Mouse (Mus musculus): Measurements from ENCODE around the gene 3110009E18Rik. TPM values are rescaled to one million over a fixed set of nuclear protein-coding genes. Genes with fewer than 3 reads are reported as not detected.

3110009E18Rik gene
- total and polyA plus RNA-seq, 2 experiments from 2014 or later: 2.3 to 16.7 TPM

DNA sequence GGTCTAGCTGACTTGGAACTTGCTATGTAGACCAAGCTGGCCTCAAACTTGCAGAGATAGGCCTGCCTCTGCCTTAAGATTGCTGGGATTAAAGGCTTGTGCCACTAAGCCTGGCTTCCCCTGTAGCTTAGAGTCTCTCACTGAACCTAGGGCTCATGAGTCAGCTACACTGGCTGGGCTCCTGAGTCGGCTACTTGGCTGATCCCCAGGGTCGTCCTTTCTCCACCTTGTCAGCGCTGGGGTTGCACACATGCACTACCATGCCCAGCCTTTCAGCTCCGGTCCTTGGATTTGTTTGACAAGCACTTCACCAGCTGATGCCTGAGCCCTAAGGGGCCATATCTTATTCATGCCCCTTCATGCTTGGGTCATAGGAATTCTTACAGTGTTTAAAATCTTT is 47.0 kb downstream of the 3110009E18Rik start:
- no peaks in the 10 kb centered on the region for H3K36me3 ChIP-seq (ENCODE audit: insufficient read depth)
- no peak for DNase-seq
- no peak for ATAC-seq
- H3K4me1 ChIP-seq (ENCODE audit: insufficient read depth): no peaks in the 10 kb centered on the region
- no peak for TF ChIP-seq CTCF (IDR thresholded peaks at IDR 0.05; ENCODE audit: low read depth)
- no peak overlapping the region for H3K4me3 ChIP-seq (ENCODE audit: low read depth, low read length)
- no peaks in the 10 kb centered on the region for H3K27me3 ChIP-seq (ENCODE audit: insufficient read depth, low read length)
- H3K9ac ChIP-seq: no peak overlapping the region
- WGBS: 72% methylated on average over 4 of the region's 4 CpGs
- H3K4me2 ChIP-seq (ENCODE audit: low read depth): no peak overlapping the region
- H3K9me3 ChIP-seq (ENCODE audit: low read length): no peaks in the 10 kb centered on the region
- no peak overlapping the region for H3K27ac ChIP-seq (ENCODE audit: low read depth, low read length)

DNA sequence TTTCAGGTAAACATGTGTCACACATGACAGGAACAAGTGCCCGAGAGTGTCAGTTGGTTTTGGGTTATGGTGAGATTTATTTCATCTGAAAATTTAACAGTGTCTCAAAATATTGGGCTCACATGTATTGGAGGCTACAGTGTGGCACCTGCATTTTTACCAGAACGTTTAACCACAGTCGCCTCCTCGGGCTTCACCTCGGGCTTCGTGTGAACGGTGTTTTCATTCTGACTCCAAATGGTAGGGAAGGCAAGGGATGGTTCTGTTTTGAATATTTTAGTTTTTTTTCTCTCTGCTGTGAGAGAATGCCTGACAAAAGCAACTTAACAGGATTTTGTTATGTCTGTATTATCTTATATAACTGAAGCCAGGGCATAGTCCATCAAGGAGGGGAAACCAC is 47.7 kb downstream of the 3110009E18Rik start:
- no peaks in the 10 kb centered on the region for H3K36me3 ChIP-seq (ENCODE audit: insufficient read depth)
- H3K4me3 ChIP-seq (ENCODE audit: low read depth, low read length): no peak overlapping the region
- ATAC-seq (no peak), DNase-seq (no peak)
- no peaks in the 10 kb centered on the region for H3K4me1 ChIP-seq (ENCODE audit: insufficient read depth)
- no peak overlapping the region for H3K4me2 ChIP-seq (ENCODE audit: low read depth)
- H3K27me3 ChIP-seq (ENCODE audit: insufficient read depth, low read length): no peaks in the 10 kb centered on the region
- H3K27ac ChIP-seq (ENCODE audit: low read depth, low read length): no peak overlapping the region
- H3K9ac ChIP-seq: no peak overlapping the region
- H3K9me3 ChIP-seq (ENCODE audit: low read length): no peaks in the 10 kb centered on the region
- 96% methylated on average over 7 of the region's 7 CpGs for whole genome bisulfite sequencing
- no peak for TF ChIP-seq CTCF (IDR thresholded peaks at IDR 0.05; ENCODE audit: low read depth)

DNA sequence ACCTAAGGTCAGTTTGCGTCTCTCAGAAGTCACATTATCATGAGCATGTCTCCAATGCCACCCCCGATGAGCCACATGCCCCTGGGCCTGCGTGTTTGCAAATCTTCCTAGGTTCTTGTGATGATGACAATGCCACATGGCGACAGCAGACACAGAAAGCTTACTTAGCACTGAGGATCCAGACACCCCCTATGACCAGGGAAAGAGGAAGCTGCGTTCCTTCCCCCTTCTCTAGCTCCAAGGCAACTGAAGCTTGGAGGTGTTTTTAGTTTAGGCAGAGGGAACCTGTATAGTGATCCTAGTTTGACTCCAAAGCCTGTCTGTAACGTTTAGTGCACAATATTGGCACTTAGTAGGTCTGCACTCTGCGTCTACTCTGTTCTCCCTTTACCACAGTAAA is 49.3 kb downstream of the 3110009E18Rik start:
- Histone ChIP-seq H3K9ac (no peak overlapping the region), H3K4me2 (ENCODE audit: low read depth) (no peak overlapping the region), H3K9me3 (ENCODE audit: low read length) (no peaks in the 10 kb centered on the region), H3K36me3 (ENCODE audit: insufficient read depth) (no peaks in the 10 kb centered on the region), H3K4me1 (ENCODE audit: insufficient read depth) (no peaks in the 10 kb centered on the region), H3K27ac (ENCODE audit: low read depth, low read length) (no peak overlapping the region), H3K4me3 (ENCODE audit: low read depth, low read length) (no peak overlapping the region), H3K27me3 (ENCODE audit: insufficient read depth, low read length) (no peaks in the 10 kb centered on the region)
- 89% methylated on average over 7 of the region's 7 CpGs for WGBS
- DNase-seq: no peak
- ATAC-seq: no peak
- TF ChIP-seq CTCF (IDR thresholded peaks at IDR 0.05; ENCODE audit: low read depth): no peak

DNA sequence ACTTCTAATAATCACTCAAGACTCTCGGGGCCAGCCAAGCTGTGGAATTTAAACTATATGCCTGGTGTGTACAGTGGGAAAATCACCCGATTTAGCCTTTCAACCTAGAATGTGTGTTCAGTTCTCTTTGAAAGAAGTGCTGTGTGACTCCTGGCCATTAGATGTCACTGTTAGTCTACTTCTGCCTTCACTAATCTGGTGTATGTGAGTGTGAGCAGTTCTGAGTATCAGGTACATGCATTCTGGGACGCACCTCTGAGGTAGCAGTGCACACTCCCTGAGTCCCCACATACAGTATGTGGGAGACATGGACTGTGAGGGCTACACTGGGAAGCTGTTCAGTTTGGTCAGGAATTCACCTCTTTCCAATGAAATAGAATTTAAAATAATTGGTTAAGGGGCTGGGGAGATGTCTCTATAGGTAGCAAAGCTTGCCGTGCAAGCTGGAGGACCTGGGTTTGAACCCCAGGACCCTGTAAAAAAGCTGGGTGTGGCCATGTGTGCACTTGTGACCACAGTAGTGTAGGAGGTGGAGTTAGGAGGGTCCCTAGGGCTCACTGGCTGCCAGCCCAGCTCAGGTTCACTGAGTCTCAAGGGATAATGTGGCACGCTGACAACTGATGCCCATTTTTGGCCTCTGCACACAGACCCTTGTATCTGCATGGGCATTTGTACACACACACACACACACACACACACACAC is 51.0 kb downstream of the 3110009E18Rik start:
- peak; percentile 87 for TF ChIP-seq CTCF (IDR thresholded peaks at IDR 0.05; ENCODE audit: low read depth)
- H3K27me3 ChIP-seq (ENCODE audit: insufficient read depth, low read length): no peaks in the 10 kb centered on the region
- no peaks in the 10 kb centered on the region for H3K36me3 ChIP-seq (ENCODE audit: insufficient read depth)
- no peak overlapping the region for H3K4me2 ChIP-seq (ENCODE audit: low read depth)
- no peaks in the 10 kb centered on the region for H3K9me3 ChIP-seq (ENCODE audit: low read length)
- H3K27ac ChIP-seq (ENCODE audit: low read depth, low read length): no peak overlapping the region
- H3K4me1 ChIP-seq (ENCODE audit: insufficient read depth): no peaks in the 10 kb centered on the region
- WGBS: 51% methylated on average over 5 of the region's 5 CpGs
- DNase-seq (peak; percentile 61), ATAC-seq (peak; percentile 86)
- H3K4me3 ChIP-seq (ENCODE audit: low read depth, low read length): no peak overlapping the region
- H3K9ac ChIP-seq: no peak overlapping the region

DNA sequence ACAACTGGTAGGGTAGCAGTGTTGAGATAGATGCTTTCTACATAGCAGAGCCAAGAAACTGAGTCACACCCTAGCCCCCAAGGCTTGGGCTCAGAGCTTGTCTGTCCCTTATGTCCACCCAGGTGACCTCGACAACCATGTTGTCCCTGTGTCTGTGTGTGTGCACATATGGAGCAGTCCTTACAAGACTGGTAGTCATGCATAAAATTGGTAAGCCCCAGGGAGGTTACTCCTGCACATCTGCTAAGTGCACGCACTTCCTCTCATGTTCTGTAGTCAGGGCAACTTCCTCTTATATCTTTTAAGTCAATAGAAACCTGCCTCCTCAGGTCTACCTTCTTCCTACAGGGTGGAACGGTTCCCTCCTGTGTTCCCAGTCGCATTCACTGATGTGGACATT is 54.0 kb downstream of the 3110009E18Rik start:
- H3K4me2 ChIP-seq (ENCODE audit: low read depth): no peak overlapping the region
- no peak overlapping the region for H3K4me3 ChIP-seq (ENCODE audit: low read depth, low read length)
- WGBS: 83% methylated on average over 4 of the region's 4 CpGs
- TF ChIP-seq CTCF (IDR thresholded peaks at IDR 0.05; ENCODE audit: low read depth): no peak
- no peaks in the 10 kb centered on the region for H3K36me3 ChIP-seq (ENCODE audit: insufficient read depth)
- DNase-seq: no peak
- no peak overlapping the region for H3K27ac ChIP-seq (ENCODE audit: low read depth, low read length)
- no peaks in the 10 kb centered on the region for H3K4me1 ChIP-seq (ENCODE audit: insufficient read depth)
- H3K9ac ChIP-seq: no peak overlapping the region
- no peaks in the 10 kb centered on the region for H3K27me3 ChIP-seq (ENCODE audit: insufficient read depth, low read length)
- H3K9me3 ChIP-seq (ENCODE audit: low read length): no peaks in the 10 kb centered on the region
- no peak for ATAC-seq

DNA sequence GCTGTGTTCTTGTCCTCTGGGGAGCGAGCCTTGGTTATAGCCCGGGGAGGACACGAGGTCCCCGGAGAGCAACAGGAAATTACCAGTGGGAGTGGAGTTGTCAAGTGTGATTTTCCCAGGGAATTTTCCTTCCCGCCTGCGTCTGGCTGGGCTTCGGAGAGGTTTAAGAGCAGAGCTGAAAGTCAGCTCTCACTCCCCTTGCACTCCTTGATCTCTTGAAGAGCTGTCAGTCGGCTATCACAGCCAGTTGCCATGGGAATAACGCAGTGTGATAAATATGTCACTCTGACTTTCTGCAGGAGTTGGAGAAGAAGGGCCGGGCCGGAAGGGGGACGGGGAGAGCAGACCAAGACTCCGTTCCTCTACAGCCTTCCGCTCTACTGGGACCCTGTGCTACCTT is 55.3 kb downstream of the 3110009E18Rik start:
- ATAC-seq (peak; percentile 42), DNase-seq (no peak)
- WGBS: 55% methylated on average over 14 of the region's 14 CpGs
- no peak overlapping the region for H3K27ac ChIP-seq (ENCODE audit: low read depth, low read length)
- no peaks in the 10 kb centered on the region for H3K27me3 ChIP-seq (ENCODE audit: insufficient read depth, low read length)
- H3K9me3 ChIP-seq (ENCODE audit: low read length): no peaks in the 10 kb centered on the region
- no peak overlapping the region for H3K4me3 ChIP-seq (ENCODE audit: low read depth, low read length)
- H3K4me1 ChIP-seq (ENCODE audit: insufficient read depth): no peaks in the 10 kb centered on the region
- no peak overlapping the region for H3K4me2 ChIP-seq (ENCODE audit: low read depth)
- no peak for TF ChIP-seq CTCF (IDR thresholded peaks at IDR 0.05; ENCODE audit: low read depth)
- H3K9ac ChIP-seq: no peak overlapping the region
- no peaks in the 10 kb centered on the region for H3K36me3 ChIP-seq (ENCODE audit: insufficient read depth)

DNA sequence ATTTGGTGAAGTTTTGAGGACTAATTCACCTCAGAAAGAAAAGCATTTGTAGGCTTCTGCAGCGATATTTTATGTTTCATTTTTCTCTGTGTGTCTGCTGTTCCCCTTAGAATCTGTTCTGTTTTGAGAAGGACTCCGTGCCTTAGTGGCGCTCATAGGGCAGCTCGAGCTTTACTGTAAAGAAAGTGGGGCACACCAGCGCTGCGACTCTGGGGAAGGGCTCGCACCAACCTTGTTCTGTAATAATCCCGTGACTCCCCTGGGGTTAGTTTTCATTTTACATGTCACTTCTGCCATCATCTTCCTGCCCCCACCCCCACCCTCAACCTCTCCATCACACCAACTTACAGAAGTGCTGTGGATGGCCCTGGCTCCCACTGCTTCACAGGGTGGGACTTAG is 56.2 kb downstream of the 3110009E18Rik start:
- DNase-seq (no peak), ATAC-seq (no peak)
- Histone ChIP-seq H3K9ac (no peak overlapping the region), H3K9me3 (ENCODE audit: low read length) (no peaks in the 10 kb centered on the region), H3K4me2 (ENCODE audit: low read depth) (no peak overlapping the region), H3K27ac (ENCODE audit: low read depth, low read length) (no peak overlapping the region), H3K36me3 (ENCODE audit: insufficient read depth) (no peaks in the 10 kb centered on the region), H3K4me3 (ENCODE audit: low read depth, low read length) (no peak overlapping the region), H3K27me3 (ENCODE audit: insufficient read depth, low read length) (no peaks in the 10 kb centered on the region), H3K4me1 (ENCODE audit: insufficient read depth) (no peaks in the 10 kb centered on the region)
- no peak for TF ChIP-seq CTCF (IDR thresholded peaks at IDR 0.05; ENCODE audit: low read depth)
- 86% methylated on average over 8 of the region's 8 CpGs for WGBS

All from forebrain, postnatal 0 days (tissue).